Mouse (Mus musculus) embryonic facial prominence, embryonic 14.5 days (tissue): ENCODE measurements around the gene Gtf2ird1. TPM values are rescaled to one million over a fixed set of nuclear protein-coding genes. Genes with fewer than 3 reads are reported as not detected.
"Not testable (repeated sequence)": the region's sequence is repeated elsewhere in the genome, so short reads cannot be mapped to it uniquely, and the experiment has no call there.

Experiments used
- ATAC-seq: fragments of 200-750 bp; cut with Nextera tagmentation; 2 replicates; pipeline ENCODE4 v1.8.0; 2017; ENCODE audit warnings: low read depth, moderate number of reproducible peaks, moderate TSS enrichment
- DNase-seq: peaks from one replicate; pipeline ENCODE4 v3.0.0-alpha.2; 2015; ENCODE audit warnings: low spot score
- H3K27ac ChIP-seq: fragments of 300-500 bp; sonication (generic); replicated peaks from 2 replicates; pipeline ENCODE4 v1.5.1; 2014; ENCODE audit warnings: low read depth, mild to moderate bottlenecking, low read length, moderate library complexity
- H3K27me3 ChIP-seq: fragments of 300-500 bp; sonication (generic); replicated peaks from 2 replicates; pipeline ENCODE4 v1.6.1; 2014; ENCODE audit warnings: low read length; ENCODE audit not compliant: control insufficient read depth, insufficient read depth
- H3K36me3 ChIP-seq: fragments of 300-500 bp; sonication (generic); 2 replicates; pipeline ENCODE4 v1.6.1; 2014; ENCODE audit warnings: low read length, mixed read lengths; ENCODE audit not compliant: control insufficient read depth, insufficient read depth
- H3K4me1 ChIP-seq: fragments of 300-500 bp; sonication (generic); 2 replicates; pipeline ENCODE4 v1.6.1; 2014; ENCODE audit warnings: antibody characterized with exemption, low read length; ENCODE audit not compliant: control insufficient read depth, insufficient read depth
- H3K4me2 ChIP-seq: fragments of 300-500 bp; sonication (generic); 2 replicates; pipeline ENCODE4 v1.6.1; 2014; ENCODE audit warnings: low read depth, mild to moderate bottlenecking, low read length, moderate library complexity, mixed read lengths
- H3K4me3 ChIP-seq: fragments of 300-500 bp; sonication (generic); 2 replicates; pipeline ENCODE4 v1.5.1; 2014; ENCODE audit warnings: low read depth, mild to moderate bottlenecking, low read length
- H3K9ac ChIP-seq: fragments of 300-500 bp; sonication (generic); 2 replicates; pipeline ENCODE4 v1.6.1; 2014; ENCODE audit warnings: low read depth, mild to moderate bottlenecking, low read length, moderate library complexity, mixed read lengths
- H3K9me3 ChIP-seq: fragments of 300-500 bp; sonication (generic); 2 replicates; pipeline ENCODE4 v1.6.1; 2016; ENCODE audit warnings: low read length; ENCODE audit not compliant: control insufficient read depth
- WGBS: fragments of 180-500 bp; shearing (Covaris S2); extraction: QIAGEN DNeasy Blood & Tissue Kit; methylation state at CpG from one replicate; pipeline ENCODE4 v1.1.7; 2014; 5-methylcytosine and 5-hydroxymethylcytosine counted together
- polyA plus RNA-seq: library from polyadenylated mRNA; unstranded; fragments of >200 nt; fragmentation: Nextera tagmentation; extraction: Ambion mirVana; gene quantifications from 2 replicates; pipeline ENCODE4 v1.2.1, GENCODE M21; 2014

Gene Gtf2ird1
- polyA plus RNA-seq, 1 experiment from 2014 or later: 80.3 TPM

DNA sequence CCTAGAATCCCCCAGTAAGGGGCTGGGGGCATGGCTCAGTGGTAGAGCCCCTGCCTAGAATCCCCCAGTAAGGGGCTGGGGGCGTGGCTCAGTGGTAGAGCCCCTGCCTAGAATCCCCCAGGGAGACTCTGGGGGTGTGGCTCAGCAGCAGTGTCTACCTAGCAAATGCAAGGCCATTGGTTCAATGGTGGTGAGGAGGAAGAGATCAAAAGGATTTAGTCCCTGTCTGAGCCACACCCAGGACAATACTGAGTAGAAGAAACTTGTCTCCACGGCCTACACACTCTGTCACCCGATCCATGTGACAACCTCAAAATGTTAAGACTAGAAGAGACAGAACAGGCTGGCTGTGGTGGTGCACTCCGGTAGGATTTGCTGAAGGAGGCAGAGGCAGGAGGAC is 9.8 kb downstream of the Gtf2ird1 start:
- peaks cover 34% of the 10 kb centered on the region; the same call in 1 of the 2 replicates for H3K36me3 ChIP-seq
- ATAC-seq: not testable (repeated sequence)

DNA sequence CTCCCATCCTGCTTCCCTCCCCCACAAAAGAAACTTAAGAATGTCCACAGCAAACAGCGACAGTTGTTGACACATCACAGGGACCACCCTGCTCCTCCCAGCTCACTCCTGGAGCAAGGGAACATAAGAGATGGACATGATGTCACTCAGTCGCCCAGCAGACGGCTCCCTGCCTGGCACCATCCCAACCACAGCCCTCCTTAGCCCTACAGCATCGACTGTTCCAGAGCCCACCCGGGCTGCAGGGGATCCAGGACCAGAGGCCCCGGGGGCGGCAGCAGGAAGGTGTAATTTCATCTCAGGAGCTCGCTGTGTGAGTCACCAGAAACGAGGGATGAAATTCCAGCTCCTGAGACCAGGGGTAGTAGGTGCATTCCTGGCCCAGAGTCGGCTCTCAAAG is 10.6 kb downstream of the Gtf2ird1 start:
- Histone ChIP-seq H3K9ac (peak overlapping the region; percentile 31; the same call in 1 of the 2 replicates), H3K36me3 (peaks cover 33% of the 10 kb centered on the region; the same call in 1 of the 2 replicates), H3K4me1 (peaks cover 17% of the 10 kb centered on the region), H3K27me3 (no peaks in the 10 kb centered on the region), H3K4me2 (peak overlapping the region; percentile 31), H3K4me3 (no peak overlapping the region), H3K27ac (peak overlapping the region; percentile 64), H3K9me3 (no peaks in the 10 kb centered on the region; the same call in 1 of the 2 replicates)
- ATAC-seq: peak; percentile 64
- WGBS: 14% methylated on average over 10 of the region's 10 CpGs
- peak; percentile 70 for DNase-seq

More for the DNA sequence above, 9.8 kb downstream of the Gtf2ird1 start:
- 91% methylated on average over 4 of the region's 4 CpGs for WGBS
- H3K4me1 ChIP-seq: peaks cover 17% of the 10 kb centered on the region
- not testable (repeated sequence) for H3K9ac ChIP-seq, H3K4me2 ChIP-seq, H3K9me3 ChIP-seq, H3K27ac ChIP-seq, DNase-seq, H3K4me3 ChIP-seq, H3K27me3 ChIP-seq

DNA sequence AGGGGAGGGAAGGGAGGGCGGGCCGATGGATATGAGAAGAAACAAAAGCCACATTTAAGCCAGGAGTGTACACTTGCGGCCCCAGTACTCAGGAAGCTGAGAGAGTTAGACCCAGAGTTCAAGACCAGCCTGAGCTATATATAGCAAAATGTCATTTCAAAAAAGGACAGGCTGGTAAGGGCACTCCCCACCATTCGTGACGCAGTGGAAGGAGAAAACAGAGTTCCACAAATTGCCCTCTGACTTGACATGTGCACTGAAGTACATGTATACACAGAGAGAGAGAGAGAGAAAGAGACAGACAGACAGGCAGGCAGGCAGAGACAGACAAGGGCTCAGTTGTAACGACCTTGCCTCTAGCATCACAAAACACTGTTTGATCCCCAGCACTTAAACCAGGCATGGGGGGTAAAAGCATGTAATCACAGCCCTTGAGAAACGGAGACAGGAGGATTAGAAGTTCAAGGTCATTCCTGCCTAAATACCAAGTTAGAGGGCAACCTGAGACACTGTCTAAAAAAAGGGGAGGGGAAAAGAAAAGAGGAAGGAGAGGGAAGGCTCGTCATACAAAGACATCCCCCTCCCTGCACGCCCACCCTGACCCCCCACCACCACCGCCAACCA is 11.2 kb downstream of the Gtf2ird1 start:
- H3K27me3 ChIP-seq: no peaks in the 10 kb centered on the region
- peaks cover 28% of the 10 kb centered on the region; the same call in 1 of the 2 replicates for H3K36me3 ChIP-seq
- peak overlapping the region; percentile 31; the same call in 1 of the 2 replicates for H3K9ac ChIP-seq
- DNase-seq (peak; percentile 33), ATAC-seq (no peak)
- H3K4me3 ChIP-seq: no peak overlapping the region
- 36% methylated on average over 10 of the region's 10 CpGs for WGBS
- H3K4me2 ChIP-seq: peak overlapping the region; percentile 31
- peaks cover 23% of the 10 kb centered on the region for H3K4me1 ChIP-seq
- peak overlapping the region; percentile 64 for H3K27ac ChIP-seq
- H3K9me3 ChIP-seq: no peaks in the 10 kb centered on the region; the same call in 1 of the 2 replicates

DNA sequence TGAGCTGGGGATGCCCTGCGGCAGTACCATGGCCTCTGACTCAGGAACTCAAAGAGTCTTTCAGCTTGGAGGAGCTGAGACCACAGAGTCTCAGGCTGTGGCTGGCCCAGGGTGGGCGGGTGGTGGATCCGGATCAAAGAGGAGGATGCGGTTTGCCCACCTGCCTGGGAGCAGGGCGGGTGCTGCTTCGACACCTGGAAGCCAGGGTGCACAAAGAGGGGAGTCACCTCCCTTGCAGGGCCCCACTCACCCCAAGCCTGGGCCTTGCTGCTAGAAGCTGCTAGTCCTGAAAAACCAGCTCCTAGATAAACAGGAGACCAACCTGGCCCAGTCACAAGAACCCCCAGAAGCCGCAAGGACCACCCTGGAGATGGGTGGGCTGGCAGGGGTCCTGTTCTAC is 12.0 kb downstream of the Gtf2ird1 start:
- H3K9ac ChIP-seq: no peak overlapping the region
- peaks cover 28% of the 10 kb centered on the region for H3K4me1 ChIP-seq
- ATAC-seq (peak; percentile 68), DNase-seq (peak; percentile 87)
- no peak overlapping the region; the same call in 1 of the 2 replicates for H3K4me2 ChIP-seq
- peaks cover 34% of the 10 kb centered on the region; the same call in 1 of the 2 replicates for H3K36me3 ChIP-seq
- H3K27ac ChIP-seq: peak overlapping the region; percentile 64
- WGBS: 81% methylated on average over 7 of the region's 7 CpGs
- no peaks in the 10 kb centered on the region; the same call in 1 of the 2 replicates for H3K9me3 ChIP-seq
- H3K4me3 ChIP-seq: no peak overlapping the region
- H3K27me3 ChIP-seq: no peaks in the 10 kb centered on the region

DNA sequence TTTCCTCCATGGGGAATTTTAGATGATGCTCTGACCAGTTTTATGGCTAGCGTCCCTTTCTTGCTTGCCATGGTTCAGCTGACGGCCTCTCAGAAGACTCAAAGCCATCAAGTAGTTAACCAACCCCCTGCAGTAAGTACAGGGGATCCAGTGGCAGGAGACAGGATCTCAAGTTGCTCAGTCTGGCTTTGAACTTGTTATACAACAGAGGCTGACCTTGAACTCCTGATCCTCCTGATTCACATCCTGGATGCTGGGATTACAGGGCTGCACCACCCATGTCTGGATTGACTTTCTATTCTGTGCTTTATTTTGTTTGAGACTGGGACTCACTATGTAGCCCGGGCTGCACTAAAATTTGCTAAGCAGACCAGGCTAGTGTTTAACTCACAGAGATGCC is 14.4 kb downstream of the Gtf2ird1 start:
- no peak overlapping the region for H3K9ac ChIP-seq
- no peak overlapping the region for H3K27ac ChIP-seq
- no peaks in the 10 kb centered on the region for H3K27me3 ChIP-seq
- peaks cover 40% of the 10 kb centered on the region for H3K4me1 ChIP-seq
- peaks cover 23% of the 10 kb centered on the region; the same call in 1 of the 2 replicates for H3K36me3 ChIP-seq
- ATAC-seq (no peak), DNase-seq (no peak)
- H3K9me3 ChIP-seq: no peaks in the 10 kb centered on the region; the same call in 1 of the 2 replicates
- H3K4me2 ChIP-seq: no peak overlapping the region
- 88% methylated on average over 3 of the region's 3 CpGs for WGBS
- H3K4me3 ChIP-seq: no peak overlapping the region

DNA sequence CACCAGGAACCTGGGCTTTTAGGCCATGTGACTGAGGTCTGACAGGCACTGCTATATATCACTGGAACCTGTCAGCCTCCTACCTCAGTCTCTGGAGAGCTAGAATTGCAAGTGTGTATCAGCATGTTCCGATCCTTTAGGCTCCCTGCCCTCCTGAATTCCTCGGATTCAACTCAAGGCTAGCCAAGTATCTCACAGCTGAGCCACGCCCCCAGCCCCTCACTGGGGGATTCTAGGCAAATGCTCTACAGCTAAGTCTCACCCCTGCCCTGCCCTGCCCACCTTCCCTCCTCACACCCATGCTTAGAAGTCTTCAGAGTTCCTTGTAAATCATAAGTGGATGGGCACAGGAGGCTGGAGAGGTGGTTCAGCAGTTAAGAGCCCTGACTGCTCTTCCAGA is 15.4 kb downstream of the Gtf2ird1 start:
- WGBS: 54% methylated on average over 3 of the region's 3 CpGs
- Histone ChIP-seq H3K4me1 (peaks cover 41% of the 10 kb centered on the region), H3K36me3 (peaks cover 20% of the 10 kb centered on the region; the same call in 1 of the 2 replicates), H3K27me3 (no peaks in the 10 kb centered on the region), H3K4me3 (no peak overlapping the region), H3K9me3 (no peaks in the 10 kb centered on the region; the same call in 1 of the 2 replicates), H3K27ac (peak overlapping the region; percentile 63; the same call in 1 of the 2 replicates), H3K9ac (no peak overlapping the region), H3K4me2 (no peak overlapping the region)
- no peak for ATAC-seq
- peak; percentile 40 for DNase-seq

DNA sequence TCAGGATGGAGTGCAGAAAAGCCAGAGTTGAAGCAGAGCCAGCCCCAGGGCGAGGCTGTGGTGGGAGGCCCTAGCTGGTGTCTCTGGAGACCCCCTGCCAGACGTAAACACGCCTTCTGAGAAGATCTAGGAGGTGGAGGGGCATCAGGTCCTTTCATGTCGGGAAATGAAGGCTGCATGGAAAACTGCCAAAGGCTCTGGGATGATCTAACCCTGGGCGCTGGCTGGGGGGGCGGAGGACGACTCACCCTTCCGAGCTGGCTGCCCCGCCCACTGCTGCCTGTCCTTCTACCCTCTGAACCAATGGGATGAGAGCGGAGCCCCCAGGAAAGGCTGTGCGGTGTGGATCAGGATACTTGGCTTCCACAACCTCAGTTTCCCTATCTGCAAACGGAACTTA is 16.4 kb downstream of the Gtf2ird1 start:
- Histone ChIP-seq H3K9me3 (no peaks in the 10 kb centered on the region; the same call in 1 of the 2 replicates), H3K9ac (no peak overlapping the region), H3K27me3 (no peaks in the 10 kb centered on the region), H3K27ac (peak overlapping the region; percentile 63; the same call in 1 of the 2 replicates), H3K36me3 (peaks cover 20% of the 10 kb centered on the region; the same call in 1 of the 2 replicates), H3K4me3 (no peak overlapping the region), H3K4me2 (no peak overlapping the region), H3K4me1 (peaks cover 36% of the 10 kb centered on the region)
- peak; percentile 4; the same call in 1 of the 2 replicates for ATAC-seq
- 53% methylated on average over 11 of the region's 12 CpGs for WGBS
- peak; percentile 84 for DNase-seq

DNA sequence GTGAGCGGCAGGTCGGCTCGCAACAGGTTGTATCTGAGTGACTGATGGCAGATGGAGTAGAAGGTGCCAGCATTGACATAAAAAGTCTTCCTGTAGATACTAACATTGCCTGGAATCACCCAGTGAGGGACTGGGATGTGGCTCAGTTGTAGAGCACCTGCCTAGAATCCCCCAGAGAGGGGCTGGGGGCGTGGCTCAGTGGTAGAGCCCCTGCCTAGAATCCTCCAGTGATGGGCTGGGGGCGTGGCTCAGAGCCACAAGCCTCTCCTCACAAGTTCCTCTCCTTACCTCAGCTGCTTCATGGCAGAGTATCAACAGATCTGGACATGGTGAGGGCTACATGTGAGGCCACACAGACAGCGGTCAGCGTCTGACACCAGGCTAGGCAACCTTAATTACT is 17.0 kb downstream of the Gtf2ird1 start:
- Histone ChIP-seq H3K27me3 (no peaks in the 10 kb centered on the region), H3K4me2 (no peak overlapping the region), H3K36me3 (peaks cover 24% of the 10 kb centered on the region; the same call in 1 of the 2 replicates), H3K4me1 (peaks cover 35% of the 10 kb centered on the region), H3K9ac (no peak overlapping the region), H3K27ac (no peak overlapping the region; the same call in 1 of the 2 replicates), H3K4me3 (no peak overlapping the region), H3K9me3 (no peaks in the 10 kb centered on the region; the same call in 1 of the 2 replicates)
- ATAC-seq: no peak
- WGBS: 91% methylated on average over 7 of the region's 7 CpGs
- DNase-seq: no peak
